Mouse (Mus musculus) 3T3-L1 (cell line): ENCODE measurements around the gene Elfn1.

Experiments
- DNase-seq: peaks from one replicate; pipeline ENCODE4 v3.0.0-alpha.2; 2015; ENCODE audit warnings: low read depth, low spot score

The Elfn1 gene

DNA sequence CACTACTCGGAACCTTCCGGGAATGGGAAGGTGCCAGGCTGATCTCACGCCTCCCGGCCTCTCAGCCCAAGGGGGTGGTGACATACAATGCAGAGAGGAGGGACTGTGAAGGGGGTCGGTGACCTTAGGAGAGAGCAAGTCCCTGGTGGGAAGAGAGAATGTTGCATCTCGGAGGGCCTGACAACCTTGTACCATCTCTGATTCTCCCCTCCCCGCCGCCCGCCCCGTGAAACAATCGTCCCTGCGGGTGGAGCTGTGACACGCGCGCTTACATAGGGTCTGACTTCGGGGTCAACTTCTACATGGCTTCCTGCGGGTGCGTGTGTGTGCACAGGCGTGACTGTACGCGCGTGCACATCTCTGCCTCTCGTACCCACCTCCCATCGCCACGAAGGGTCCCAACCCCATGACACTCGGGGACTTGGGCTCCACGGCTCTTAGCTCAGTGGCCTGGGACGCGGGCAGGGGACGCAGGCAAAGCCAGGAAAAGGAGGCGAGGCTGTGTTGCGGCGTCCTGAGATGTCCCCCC lies at the start of gene Elfn1:
Gene Elfn1 (plus strand): TSS at position 230 of the 529 bp plus-strand sequence.
- no peak for DNase-seq

DNA sequence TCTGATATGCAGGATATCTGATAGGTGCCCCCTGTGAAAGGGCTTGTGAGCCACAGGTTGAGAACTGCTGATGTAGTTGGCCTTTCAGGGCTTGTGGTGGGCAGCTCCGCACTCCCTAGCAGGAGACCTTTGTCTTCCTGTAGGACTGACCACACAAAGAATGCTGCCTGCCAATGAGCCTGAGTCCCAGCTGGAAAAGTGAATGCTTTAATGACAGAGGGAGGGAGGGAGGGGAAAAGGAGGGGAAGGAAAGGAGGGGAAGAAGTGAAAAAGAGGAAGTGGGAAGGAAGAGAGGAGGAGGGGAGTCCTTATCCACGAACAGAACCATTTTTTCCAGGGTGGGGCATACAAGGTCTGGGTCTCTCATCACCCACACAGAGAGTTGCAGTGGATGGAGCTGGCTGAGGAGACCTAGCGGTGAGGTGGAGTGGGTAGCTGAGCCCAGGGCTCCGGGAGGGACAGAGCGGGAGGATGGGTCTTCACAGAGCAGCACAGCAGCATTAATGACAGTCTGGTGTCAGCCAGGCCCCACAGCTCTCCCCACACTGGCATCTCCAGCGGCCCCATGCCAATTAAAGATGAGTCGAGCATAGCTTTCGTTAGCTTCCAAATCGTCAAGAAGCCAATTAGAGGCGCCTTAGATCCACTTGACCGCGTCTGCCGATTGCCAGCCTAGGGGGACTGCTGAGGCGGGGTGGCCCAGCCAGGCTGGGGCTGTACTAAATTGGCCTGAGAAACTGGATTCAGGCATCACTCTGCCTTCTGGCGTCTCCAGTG lies 47.2 kb upstream of the Elfn1 start:
- no peak for DNase-seq

DNA sequence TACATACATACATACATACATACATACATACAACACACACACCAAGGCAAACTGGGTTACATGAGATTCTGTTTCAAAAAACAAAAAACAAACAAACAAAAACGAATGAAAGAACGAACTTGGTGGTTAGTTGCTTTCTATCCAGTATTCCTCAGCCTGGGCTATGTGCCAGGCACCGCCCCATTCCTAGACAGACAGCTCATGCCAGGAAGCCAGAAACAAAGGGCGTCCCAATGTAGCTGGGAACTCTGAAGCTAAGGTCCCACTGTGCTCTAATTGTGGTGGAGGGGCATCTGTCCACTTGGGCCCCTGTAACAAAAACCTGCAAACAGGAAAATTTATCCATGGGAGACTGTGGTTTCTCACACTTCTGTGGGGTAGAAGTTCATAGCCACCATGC lies 45.0 kb upstream of the Elfn1 start:
- peak; percentile 92 for DNase-seq

DNA sequence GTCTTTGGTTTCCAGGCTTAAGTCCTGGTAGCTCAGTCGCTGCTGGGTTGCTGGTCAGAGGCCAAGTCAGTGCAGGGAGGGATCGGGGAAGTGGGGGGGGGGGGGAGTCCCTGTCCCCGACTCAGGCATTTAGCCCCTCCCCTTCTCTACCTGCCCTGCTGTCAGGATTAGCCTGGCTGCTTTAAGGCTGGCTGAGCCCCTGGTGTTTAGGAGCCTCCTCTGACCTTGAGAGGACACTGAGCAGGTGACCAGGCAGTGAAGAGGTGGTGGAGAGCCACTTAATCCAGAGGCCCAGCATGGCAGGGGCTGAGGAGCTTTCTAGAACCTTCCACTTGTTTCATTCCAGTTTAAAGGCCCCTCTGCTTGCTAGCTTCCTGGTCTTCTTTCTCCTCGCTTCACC lies 36.9 kb upstream of the Elfn1 start:
- DNase-seq, result no peak

DNA sequence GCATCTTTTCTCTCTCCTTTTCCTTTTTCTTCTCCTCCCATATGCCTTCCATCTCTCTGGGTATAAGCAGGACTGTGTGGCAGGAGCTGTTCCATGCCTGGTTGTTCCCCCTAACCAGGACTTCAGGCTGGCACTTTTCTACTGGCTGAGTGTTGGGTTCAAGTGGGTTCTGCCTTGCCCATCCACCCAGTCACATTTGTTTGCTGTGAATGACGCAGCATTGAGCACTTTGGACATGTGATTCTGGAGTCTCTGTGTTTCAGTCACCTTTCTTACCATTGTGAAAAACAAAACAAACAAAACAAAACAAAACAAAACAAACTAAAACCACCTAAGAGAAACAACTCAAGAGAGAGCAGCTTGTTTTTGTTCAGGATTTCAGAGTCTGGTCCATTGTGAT lies 36.2 kb upstream of the Elfn1 start:
- DNase-seq, result no peak

DNA sequence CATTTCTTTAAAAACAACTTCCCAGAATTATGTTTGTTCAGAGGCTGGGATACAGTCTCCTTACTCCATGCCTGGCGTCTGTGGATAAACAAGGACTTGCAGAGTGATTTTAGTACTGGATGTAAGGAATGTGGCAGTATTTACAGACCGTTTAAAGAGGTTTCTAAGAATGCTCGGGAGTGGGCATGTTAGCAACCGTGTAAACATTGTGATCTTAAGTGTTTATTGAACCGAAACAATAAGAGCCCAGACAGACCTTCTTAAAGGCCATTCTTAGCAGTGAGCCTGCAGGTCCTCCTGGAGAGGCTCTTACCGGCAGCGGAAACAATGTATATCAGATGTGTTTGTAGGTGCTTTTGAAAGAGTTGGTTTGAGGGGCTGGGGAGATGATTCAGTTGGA lies 30.2 kb upstream of the Elfn1 start:
- no peak for DNase-seq

DNA sequence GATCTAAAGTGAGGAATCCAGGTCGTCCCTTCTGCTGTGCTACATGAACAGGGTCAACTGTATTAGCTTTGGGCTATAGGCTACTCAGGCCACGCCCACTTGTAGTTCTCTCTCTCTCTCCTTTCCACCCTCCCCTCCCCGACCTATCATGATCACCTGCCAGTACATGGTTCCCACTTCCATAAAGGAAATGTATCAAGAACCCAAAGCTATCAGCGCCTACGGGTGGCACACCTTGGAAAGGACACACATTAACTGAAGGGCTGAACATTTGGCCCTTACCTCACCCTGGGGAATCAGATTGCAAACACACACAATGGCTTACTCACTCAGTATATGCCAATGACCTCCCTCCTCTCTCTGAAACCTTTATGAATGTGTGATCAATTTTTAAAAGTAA lies 28.0 kb upstream of the Elfn1 start:
- DNase-seq, result no peak

DNA sequence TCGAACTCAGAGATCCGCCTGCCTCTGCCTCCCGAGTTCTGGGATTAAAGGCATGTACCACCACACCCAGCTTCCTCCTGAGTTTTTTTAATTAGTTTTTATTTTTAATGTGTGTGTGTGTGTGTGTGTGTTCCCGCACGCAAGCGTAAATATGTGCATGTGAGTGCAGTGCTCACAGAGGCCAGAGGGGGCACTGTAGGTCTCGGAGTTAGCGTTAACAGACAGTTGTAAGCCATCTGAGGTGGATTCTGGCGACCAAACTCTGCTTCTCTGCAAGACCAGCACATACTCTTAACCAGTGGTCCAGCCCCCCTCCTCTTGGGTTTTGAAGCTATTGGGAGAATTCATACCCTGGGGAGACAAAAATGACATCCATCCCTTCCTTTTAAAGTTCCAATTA lies 26.6 kb upstream of the Elfn1 start:
- no peak for DNase-seq

DNA sequence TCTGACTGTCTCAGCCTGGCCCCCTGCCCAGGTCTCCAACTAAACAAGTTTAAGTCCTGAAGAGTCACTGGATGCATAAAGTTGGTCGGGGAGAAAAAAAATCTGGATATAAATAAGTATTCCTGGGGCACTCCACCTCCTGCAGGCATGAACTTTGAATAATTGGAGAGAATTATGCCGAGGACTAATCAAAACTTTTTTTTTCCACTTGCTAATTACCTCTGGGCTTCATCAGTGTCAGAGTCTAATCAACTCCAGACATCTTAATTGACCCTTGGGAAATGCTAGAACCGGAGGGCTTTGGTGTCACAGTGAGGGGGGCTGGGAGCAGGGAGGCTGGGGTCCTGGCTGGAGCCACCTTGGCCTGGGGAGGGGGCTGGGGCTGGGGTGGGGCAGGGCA lies 19.1 kb upstream of the Elfn1 start:
- DNase-seq, result no peak

DNA sequence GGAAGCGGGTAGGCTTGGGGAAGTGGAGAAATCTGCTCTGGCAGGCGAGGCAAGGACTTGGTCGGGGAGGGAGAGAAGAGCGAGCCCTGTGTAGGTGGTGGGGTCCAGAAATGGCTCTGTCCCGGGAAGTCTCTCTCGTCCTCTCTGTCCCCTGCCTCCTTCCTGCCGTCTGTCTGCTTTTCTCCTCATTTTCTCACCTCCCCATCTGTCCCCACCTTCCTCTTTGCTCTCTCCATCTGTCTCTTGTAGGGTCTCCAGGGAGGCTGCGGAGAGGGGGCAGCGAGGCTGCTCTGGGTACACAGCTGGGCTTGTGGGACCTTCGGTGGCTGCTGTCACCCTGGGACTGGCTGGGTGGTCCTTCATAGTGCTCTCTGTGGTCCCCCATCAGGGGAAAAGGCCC lies 18.4 kb upstream of the Elfn1 start:
- DNase-seq, result no peak

DNA sequence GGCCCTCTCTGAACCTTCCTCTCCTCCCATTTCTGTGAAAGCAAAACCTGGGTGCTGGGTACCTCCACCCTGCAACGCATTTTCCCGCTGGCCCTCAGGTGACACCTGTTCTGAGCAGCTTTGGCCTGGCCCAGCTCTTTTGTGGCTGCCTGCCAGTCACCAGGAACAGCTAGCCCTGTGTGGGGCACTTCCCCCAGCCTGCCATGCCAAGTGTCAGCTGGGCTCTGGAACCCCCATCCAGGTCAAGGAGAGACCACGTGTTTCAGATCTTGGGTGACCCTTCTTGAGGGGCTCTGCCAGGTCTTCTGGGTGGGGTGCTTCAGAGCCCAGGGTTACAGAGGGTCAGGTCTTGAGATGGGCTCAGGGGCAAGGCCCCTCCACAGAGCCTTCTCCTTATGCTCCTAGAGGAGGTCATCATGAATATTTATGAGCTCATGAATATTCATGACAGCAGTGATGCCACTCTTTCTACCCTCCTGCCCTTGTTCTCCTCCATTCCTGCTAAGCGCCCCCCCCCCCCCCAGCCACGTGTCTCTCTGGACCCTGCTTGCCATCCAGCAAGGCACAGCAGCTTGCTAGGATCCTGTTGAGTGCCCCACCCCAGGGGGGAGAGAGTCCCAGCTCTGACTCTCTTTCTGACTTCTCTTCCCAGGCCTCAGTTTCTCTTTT lies 15.3 kb upstream of the Elfn1 start:
- DNase-seq, result no peak

DNA sequence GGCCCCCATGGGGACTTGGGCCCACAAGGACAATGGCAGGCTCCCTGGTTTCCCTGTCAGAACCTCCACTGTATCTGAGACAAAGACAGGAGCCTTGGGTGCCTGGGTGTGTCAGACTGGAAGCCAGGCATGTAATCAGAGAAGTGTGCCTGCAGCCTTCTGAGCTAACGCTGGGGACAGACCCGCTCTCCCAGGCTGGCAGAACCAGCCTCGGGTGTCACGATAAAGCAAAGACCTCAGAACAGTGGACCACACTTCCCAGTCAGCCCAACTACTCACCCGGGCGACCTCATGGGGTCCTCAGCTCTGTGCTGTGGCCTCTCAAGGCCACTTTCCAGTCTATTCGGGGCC lies 14.8 kb upstream of the Elfn1 start:
- DNase-seq, result no peak

DNA sequence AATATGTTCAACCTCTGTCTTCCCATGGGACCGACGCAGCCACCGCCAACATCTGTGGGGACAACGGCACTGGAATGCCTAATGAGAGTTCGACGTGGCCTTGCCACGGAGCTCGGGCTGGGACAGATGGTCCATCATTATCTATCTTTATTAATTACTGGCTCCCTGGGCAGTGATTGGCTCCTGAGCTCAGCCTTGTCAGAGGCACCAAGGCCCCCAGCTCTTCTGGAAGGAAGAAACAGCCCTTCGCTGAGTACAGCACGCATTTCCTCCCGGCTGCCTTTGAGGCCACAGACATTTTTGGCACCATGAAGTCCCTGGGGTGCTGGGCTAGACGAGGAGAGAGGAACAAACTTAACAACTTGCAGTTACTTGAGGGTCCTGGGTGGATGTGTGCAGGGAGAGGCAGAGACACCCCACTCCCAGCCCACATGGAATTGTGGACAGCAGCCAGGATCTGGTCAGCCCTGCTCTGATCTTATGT lies 13.7 kb upstream of the Elfn1 start:
- no peak for DNase-seq

DNA sequence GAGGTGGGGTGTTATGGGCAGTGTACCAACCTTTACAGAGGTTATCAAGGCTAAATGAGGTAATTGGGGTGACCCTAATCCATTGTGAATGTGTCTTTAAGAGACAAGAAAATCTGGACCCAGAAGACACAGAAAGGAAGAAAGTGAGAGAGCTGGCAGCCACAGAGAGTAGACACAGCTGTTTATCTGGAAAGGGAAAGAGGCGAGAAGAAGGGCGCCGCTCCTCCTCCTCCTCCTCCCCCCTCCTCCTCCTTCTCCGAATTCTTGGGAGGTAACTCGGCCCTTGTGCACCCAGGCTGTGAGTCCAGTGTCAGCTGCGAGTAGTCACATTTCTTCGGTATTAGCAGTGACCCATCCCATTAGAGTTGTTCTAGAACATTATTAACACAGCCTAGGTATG lies 8.7 kb upstream of the Elfn1 start:
- DNase-seq, result no peak

DNA sequence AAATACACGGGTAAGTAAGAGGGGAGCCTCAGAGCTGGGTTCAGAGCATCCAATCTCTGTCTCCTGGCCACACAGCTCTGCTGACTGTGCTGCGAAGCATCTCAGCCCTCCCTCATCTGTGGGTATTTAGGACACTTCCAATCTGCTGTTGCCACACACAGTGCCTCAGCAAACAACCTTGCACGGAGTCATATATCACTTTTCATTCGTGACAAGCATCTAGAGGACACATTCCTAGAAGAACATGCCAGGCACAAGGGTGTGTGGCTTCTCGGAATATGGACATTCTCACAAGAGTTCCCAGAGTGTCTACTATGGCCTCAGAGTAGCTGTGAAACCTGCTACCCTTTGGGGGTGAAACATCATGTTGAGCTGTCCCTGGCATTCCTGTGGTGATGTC lies 2.6 kb upstream of the Elfn1 start:
- peak; percentile 91 for DNase-seq

DNA sequence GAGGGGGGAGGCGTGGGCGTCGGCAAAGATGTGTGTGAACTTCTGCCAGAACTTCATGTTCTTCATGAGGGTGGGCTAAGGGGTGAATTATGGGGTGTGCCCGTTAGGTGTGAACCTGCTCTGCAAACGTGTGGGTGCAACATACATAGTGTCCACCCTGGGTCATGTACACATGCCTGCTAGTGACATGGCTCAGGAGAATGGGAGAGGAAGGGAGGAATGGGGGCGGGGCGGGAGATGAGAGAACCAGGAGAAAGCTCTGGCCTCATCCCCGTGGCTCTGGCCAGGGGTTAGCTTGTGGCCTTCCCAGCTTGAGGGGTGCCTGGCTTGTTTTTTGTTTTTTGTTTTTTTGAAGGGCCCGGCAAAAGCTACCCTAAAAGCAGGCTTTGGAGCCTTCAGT lies 1.2 kb upstream of the Elfn1 start:
- no peak for DNase-seq

DNA sequence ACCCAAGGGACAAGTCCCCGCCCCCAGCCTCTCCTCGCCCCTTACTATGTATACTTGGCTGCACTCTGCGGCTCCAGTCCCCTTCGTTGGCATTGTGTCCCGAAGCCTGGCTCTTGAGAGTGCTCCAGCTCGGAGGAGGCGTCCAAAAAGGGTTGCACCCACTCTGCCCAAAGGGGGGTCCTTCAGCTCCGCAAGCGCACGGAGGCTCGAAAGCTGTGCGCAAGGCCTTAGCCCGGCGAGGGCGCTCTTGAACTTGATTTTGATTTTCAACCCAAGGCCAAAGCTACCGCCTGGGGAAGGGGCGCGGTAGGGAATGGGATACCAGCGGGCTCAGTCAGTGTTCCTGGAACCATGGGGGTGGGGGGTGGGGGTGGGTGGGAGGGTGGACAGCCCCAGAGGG lies 502 bp upstream of the Elfn1 start:
- DNase-seq, result no peak

DNA sequence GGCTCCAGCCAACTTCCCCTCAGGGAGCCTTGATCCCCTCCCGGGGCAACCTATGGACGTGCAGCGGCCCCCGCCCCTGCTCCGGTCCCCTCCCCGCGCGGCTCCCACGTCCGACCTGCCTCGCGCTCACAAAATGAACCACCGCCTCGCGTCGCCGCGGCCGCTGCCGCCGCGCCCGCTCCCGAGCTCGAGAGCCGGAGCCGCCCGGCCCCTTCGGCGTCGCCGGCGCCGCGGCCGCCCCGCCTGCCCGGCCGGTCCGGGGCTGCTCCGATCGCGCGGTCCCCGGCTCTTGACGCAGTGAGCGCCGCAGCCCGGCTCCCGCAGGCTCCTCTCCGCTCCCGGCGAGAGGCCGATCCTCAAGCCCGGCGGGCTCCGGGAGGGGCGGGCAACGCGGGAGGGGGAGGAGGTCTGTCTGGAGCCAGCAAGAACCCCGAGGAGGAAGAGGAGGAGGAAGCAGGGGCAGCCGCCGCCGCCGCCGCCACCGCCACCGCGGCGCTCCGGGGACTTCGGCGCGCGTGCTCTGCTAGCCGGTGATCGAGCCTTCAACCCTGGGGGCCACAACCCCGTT lies 584 bp downstream of the Elfn1 start:
- no peak for DNase-seq

DNA sequence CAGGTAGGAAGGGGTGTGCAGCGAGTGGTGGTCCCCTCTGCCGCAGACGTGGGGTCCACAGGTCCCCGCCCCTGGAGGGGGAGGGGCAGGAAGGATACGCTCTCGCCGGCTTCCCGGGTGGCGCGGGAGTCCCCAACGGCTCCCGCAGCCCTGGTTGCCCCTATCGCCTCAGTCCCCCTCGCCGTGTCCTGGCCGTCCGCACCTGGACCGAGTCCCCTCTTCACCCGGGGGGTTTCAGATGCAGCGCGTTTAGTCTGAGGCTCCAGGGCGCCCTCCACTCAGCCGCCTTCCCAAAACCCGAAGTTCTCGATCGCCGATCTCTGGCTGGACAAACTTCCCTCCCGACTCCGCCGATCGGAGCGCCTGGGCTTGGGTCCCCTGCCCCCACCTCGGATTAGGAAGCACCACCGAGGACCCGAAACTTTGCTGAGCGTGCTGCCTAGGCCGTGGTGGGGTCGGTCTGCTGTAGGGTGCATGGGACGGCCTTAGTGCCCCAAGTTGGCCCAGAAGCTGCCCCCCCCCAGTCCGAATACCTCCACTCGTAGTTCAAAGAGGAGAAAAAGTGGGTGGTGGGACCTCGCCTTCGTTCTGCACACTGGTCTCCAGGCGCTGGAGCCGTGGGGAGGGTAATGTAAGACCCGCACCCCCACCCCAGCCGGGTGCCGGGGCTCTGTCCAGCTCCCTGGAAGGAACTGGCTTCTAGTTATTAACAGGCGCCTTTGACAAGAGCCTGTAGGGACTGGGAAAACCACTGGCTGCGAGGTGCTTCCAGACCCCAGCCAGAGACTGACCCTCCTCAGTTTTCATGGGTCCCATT lies 1.3 kb downstream of the Elfn1 start:
- no peak for DNase-seq

DNA sequence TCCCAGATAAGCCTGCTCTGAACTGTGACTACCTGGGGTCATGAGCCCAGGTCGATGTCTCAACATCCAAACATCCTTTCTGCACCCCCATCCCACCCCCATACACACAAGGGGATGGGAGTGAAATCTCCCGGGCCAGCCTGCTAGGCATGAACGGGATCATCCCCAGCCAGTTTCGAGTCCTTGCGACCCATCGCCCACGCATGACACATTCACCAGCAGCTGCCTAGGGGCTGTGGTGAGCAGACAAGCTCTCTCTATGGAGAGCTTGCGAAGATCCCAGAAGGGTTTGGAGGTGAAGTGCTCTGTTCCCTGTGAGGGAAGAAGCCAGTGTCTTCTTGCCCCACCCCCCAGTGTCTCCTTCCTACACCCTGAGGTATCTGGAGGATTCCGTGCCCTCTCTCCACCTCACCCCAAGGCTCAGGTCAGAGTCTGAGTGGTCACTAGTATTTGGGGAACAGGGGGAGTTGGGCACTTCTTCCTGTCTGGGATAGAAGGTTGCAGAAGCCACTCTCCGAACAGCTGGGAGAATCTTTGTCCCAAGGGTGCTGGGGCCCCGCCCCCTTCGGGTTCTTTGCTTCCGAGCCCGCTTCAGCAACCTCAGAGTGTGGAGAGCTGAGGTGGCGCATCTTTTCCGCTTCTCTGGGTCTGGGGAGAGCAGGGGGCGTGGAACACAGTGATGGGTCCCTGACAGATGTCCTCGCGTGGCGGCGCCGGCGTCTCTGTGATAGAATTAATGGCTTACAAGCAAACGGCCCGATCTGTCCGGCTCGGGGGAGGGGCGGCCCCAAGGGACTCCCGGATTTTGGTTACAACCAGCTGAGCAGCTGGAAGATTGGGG lies 2.2 kb downstream of the Elfn1 start:
- no peak for DNase-seq

DNA sequence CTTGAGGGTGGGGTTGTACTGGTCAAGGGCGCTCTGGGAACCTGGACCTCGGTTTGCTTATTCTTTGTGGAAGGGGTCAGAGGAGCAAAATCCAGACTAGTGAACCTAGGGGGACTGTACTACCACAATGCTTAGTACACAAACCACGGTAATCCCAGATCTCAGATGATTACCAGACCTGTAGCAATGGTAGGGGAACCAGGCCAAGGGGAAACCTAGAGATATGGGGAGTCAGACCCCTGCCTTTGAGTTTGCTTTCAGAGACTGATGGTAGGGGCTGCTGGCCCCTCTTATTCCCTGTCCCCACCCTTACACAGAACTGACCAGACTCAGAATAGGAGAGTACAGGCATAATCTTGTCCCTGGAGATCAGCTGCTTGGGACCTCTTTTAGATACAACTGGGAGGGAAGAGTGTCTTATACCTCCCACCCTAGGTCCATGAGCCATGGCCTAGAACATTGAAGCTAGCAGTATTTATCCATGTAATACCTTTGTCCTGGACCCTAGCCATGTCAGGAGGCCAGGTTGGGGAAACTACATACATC lies 3.1 kb downstream of the Elfn1 start:
- no peak for DNase-seq
